Mouse (Mus musculus) midbrain, embryonic 10.5 days (tissue): ENCODE results near the gene Tmem156. TPM values are rescaled to one million over a fixed set of nuclear protein-coding genes. Genes with fewer than 3 reads are reported as not detected.

Experiments used
- polyA plus RNA-seq: library from polyadenylated mRNA; unstranded; fragments of >200 nt; fragmentation: Nextera tagmentation; extraction: Ambion mirVana; gene quantifications from 2 replicates; pipeline ENCODE4 v1.2.1, GENCODE M21; 2016

Tmem156 gene
- polyA plus RNA-seq, 1 experiment from 2014 or later: not detected

Other genes with a start within 250 kb of the Tmem156 start
- 0.25 and 0.32 TPM in 2 replicates for gene Tlr1, start 158.6 kb downstream of the Tmem156 start, polyA plus RNA-seq
- 0.21 and 0.39 TPM in 2 replicates for gene Tlr6, start 132.0 kb downstream of the Tmem156 start, polyA plus RNA-seq
- gene Fam114a1, start 122.1 kb downstream of the Tmem156 start, polyA plus RNA-seq: 16.8 and 19.0 TPM in 2 replicates
- 14.5 and 17.1 TPM in 2 replicates for gene Klhl5, start 15.4 kb upstream of the Tmem156 start, polyA plus RNA-seq
- gene Wdr19, start 107.6 kb upstream of the Tmem156 start, polyA plus RNA-seq: 12.4 and 12.7 TPM in 2 replicates
- 87.3 and 103 TPM in 2 replicates for gene Rfc1, start 243.5 kb upstream of the Tmem156 start, polyA plus RNA-seq